Mouse (Mus musculus) heart, adult 2 months (tissue): ENCODE results near the gene Btbd6. TPM values are rescaled to one million over a fixed set of nuclear protein-coding genes. Genes with fewer than 3 reads are reported as not detected.
A peak's percentile ranks its signal among the peaks of the same experiment; 100 is the strongest.

Experiments used
- DNase-seq, 2 experiments: peaks; one replicate each; pipeline ENCODE4 v3.0.0; 2021
- H3K27ac ChIP-seq: fragments of 200-600 bp; 2 replicates; pipeline ENCODE4 v1.8.1; 2022
- H3K27me3 ChIP-seq: fragments of 200-500 bp; 2 replicates; pipeline ENCODE4 v1.6.1; 2012; ENCODE audit warnings: mild to moderate bottlenecking, low read length, inconsistent platforms, mixed read lengths; ENCODE audit not compliant: control insufficient read depth, insufficient read depth
- H3K36me3 ChIP-seq: fragments of 200-500 bp; 2 replicates; pipeline ENCODE4 v1.6.1; 2012; ENCODE audit warnings: low read length, inconsistent platforms; ENCODE audit not compliant: control insufficient read depth, insufficient read depth
- H3K4me1 ChIP-seq: fragments of 200-500 bp; 2 replicates; pipeline ENCODE4 v1.6.1; 2011; ENCODE audit warnings: low read length; ENCODE audit not compliant: control insufficient read depth, insufficient read depth
- H3K4me3 ChIP-seq: fragments of 200-600 bp; 2 replicates; pipeline ENCODE4 v1.8.1; 2022
- H3K79me2 ChIP-seq: fragments of 200-500 bp; replicated peaks from 2 replicates; pipeline ENCODE4 v1.6.1; 2012; ENCODE audit warnings: mild to moderate bottlenecking, inconsistent platforms, low read length, moderate library complexity, mixed read lengths; ENCODE audit not compliant: control insufficient read depth, insufficient read depth
- H3K9ac ChIP-seq: fragments of 200-500 bp; 2 replicates; pipeline ENCODE4 v1.6.1; 2012; ENCODE audit warnings: low read depth, mild to moderate bottlenecking, control low read depth, inconsistent platforms, low read length, mixed read lengths
- CTCF ChIP-seq: fragments of 200-600 bp; IDR thresholded peaks from 2 replicates; pipeline ENCODE4 v1.8.1; 2022; ENCODE audit warnings: antibody characterized with exemption, mild to moderate bottlenecking, moderate library complexity
- EP300 ChIP-seq: fragments of 200-500 bp; IDR thresholded peaks from 2 replicates; pipeline ENCODE4 v1.6.1; 2011; ENCODE audit warnings: low read depth, low read length, control low read depth; ENCODE audit not compliant: insufficient read depth
- POLR2A ChIP-seq: fragments of 200-500 bp; IDR thresholded peaks from 2 replicates; pipeline ENCODE4 v1.6.1; 2011; ENCODE audit warnings: mild to moderate bottlenecking, low read depth, low read length, control low read depth; ENCODE audit not compliant: insufficient read depth
- WGBS: fragments of 180-500 bp; shearing (Covaris S2); methylation state at CpG from one replicate; pipeline ENCODE4 v1.1.7; 2018; 5-methylcytosine and 5-hydroxymethylcytosine counted together
- intact Hi-C: fragments of 180-260 bp; cut with DNase I; formaldehyde crosslinking; loops from one replicate; pipeline ENCODE4 v1.15.1; 2025
- long read RNA-seq: library from polyadenylated mRNA; stranded (forward); transcript quantifications from one replicate; pipeline ENCODE4 v2.0.0, GENCODE M21; 2021
- polyA plus RNA-seq: library from polyadenylated mRNA; depleted of rRNA; stranded (reverse); fragments of >200 nt; gene quantifications from 2 replicates; pipeline ENCODE4 v1.2.3, GENCODE M21; 2012; rRNA removed
- total RNA-seq, 2 experiments: library from RNA; stranded (reverse); gene quantifications; 2 replicates each; pipeline ENCODE4 v1.2.3; 2021

The Btbd6 gene
- 10 to 100 TPM; 21.8 to 24.3 TPM for total RNA-seq
- 26.7 and 27.4 TPM in 2 replicates for polyA plus RNA-seq
- long read RNA-seq, transcript Btbd6-202 (5 exons, 1,975 nt), result minor isoform, 5 of 29 reads
- long read RNA-seq, transcript Btbd6-204 (4 exons, 2,085 nt), result major isoform, 15 of 29 reads
- long read RNA-seq, partial matches to known transcripts, result 1 of 29 reads
- long read RNA-seq, other reads (novel, unspliced or antisense), result 3 of 29 reads

GRCm38 (mm10) chr12:112976371-112977073 is at the start of gene Btbd6:
Gene Btbd6 (plus strand): TSS chr12:112976482.
- Histone ChIP-seq H3K4me1 (peaks cover 5% of the 10 kb centered on the region), H3K27ac (peak within 1 kb of the TSS; percentile 96), H3K79me2 (no peaks in the 10 kb centered on the region), H3K36me3 (no peaks in the 10 kb centered on the region), H3K9ac (peak within 1 kb of the TSS; percentile 84), H3K4me3 (peak within 1 kb of the TSS; percentile 83), H3K27me3 (no peaks in the 10 kb centered on the region)
- under 1% methylated on average over 80 of the region's 80 CpGs for WGBS
- intact Hi-C loops, result loop anchor here (2.0 kb wide), 1 partner anchor 24 kb away; the partner anchor contains the start of gene Brf1
- peak; percentile 89 to 92 for DNase-seq
- TF ChIP-seq POLR2A, result peak; percentile 53; the same call in 1 of the 2 replicates
- TF ChIP-seq EP300, result no peak
- peak; percentile 70 for TF ChIP-seq CTCF

GRCm38 (mm10) chr12:112927265-112927664 is 49.0 kb upstream of the Btbd6 start:
- WGBS, result 59% methylated on average over 14 of the region's 14 CpGs
- no peak for DNase-seq
- Histone ChIP-seq H3K79me2 (peaks cover 6% of the 10 kb centered on the region), H3K4me1 (peaks cover 12% of the 10 kb centered on the region), H3K27ac (no peak overlapping the region), H3K27me3 (no peaks in the 10 kb centered on the region), H3K9ac (peak overlapping the region; percentile 15), H3K4me3 (no peak overlapping the region; the same call in 1 of the 2 replicates), H3K36me3 (no peaks in the 10 kb centered on the region)
- intact Hi-C loops, result no loop called here
- TF ChIP-seq EP300 (no peak), POLR2A (no peak)

- Histone ChIP-seq H3K27ac (peak overlapping the region; percentile 84), H3K4me3 (peak overlapping the region; percentile 58), H3K27me3 (no peaks in the 10 kb centered on the region), H3K79me2 (peaks cover 6% of the 10 kb centered on the region), H3K36me3 (no peaks in the 10 kb centered on the region), H3K4me1 (peaks cover 8% of the 10 kb centered on the region; the same call in 1 of the 2 replicates), H3K9ac (peak overlapping the region; percentile 94)
- 2% methylated on average over 118 of the region's 124 CpGs for WGBS
- no peak for TF ChIP-seq EP300
- peak; percentile 32 for TF ChIP-seq CTCF
- DNase-seq, result peak; percentile 52 to 53
- intact Hi-C loops, result loop anchor here (2.0 kb wide), 1 partner anchor 54 kb away; no protein-coding TSS in a partner anchor
Measured at GRCm38 (mm10) chr12:112928401-112929241, 47.7 kb upstream of the Btbd6 start.

- Histone ChIP-seq H3K36me3 (no peaks in the 10 kb centered on the region), H3K27me3 (no peaks in the 10 kb centered on the region), H3K9ac (peak within 1 kb of the TSS; percentile 94), H3K79me2 (peaks cover 6% of the 10 kb centered on the region), H3K27ac (peak within 1 kb of the TSS; percentile 84), H3K4me3 (peak within 1 kb of the TSS; percentile 58), H3K4me1 (peaks cover 8% of the 10 kb centered on the region; the same call in 1 of the 2 replicates)
- TF ChIP-seq CTCF, result peak; percentile 71
- no peak; the same call in 1 of the 2 replicates for TF ChIP-seq POLR2A
- intact Hi-C loops, result loop anchor here (2.0 kb wide), 2 partner anchors 19 to 55 kb away; no protein-coding TSS in a partner anchor
- peak; percentile 81 to 84 for DNase-seq
- WGBS, result 18% methylated on average over 84 of the region's 85 CpGs
Measured at GRCm38 (mm10) chr12:112929562-112930352, 46.5 kb upstream of the Btbd6 start, which contains the start of gene Jag2. Gene Jag2 (minus strand): TSS chr12:112929776.

- DNase-seq, result no peak
- Histone ChIP-seq H3K9ac (no peak overlapping the region), H3K79me2 (peaks cover 3% of the 10 kb centered on the region; the same call in 1 of the 2 replicates), H3K36me3 (no peaks in the 10 kb centered on the region), H3K4me1 (peaks cover 6% of the 10 kb centered on the region; the same call in 1 of the 2 replicates), H3K27me3 (no peaks in the 10 kb centered on the region), H3K4me3 (no peak overlapping the region), H3K27ac (no peak overlapping the region)
- WGBS, result 10% methylated on average over 7 of the region's 7 CpGs
- intact Hi-C loops, result no loop called here
- no peak for TF ChIP-seq CTCF
- no peak for TF ChIP-seq POLR2A
- TF ChIP-seq EP300, result no peak
Measured at GRCm38 (mm10) chr12:112932647-112933046, 43.6 kb upstream of the Btbd6 start.
